Mouse (Mus musculus) limb, embryonic 14.5 days (tissue): ENCODE results near the gene Grm5. TPM values are rescaled to one million over a fixed set of nuclear protein-coding genes. Genes with fewer than 3 reads are reported as not detected.

ENCODE experiments used
- ATAC-seq: fragments of 200-750 bp; cut with Nextera tagmentation; 2 replicates; pipeline ENCODE4 v1.8.0; 2017; ENCODE audit warnings: low read depth, moderate number of reproducible peaks, moderate TSS enrichment; ENCODE audit not compliant: low FRiP score
- DNase-seq: peaks from one replicate; pipeline ENCODE4 v3.0.0-alpha.2; 2015; ENCODE audit warnings: low spot score
- H3K27ac ChIP-seq: fragments of 300-500 bp; sonication (generic); replicated peaks from 2 replicates; pipeline ENCODE4 v1.5.1; 2014; ENCODE audit warnings: low read depth, mild to moderate bottlenecking, low read length, moderate library complexity, mixed read lengths
- H3K27me3 ChIP-seq: fragments of 300-500 bp; sonication (generic); 2 replicates; pipeline ENCODE4 v1.6.1; 2014; ENCODE audit warnings: low read length, mixed read lengths; ENCODE audit not compliant: control insufficient read depth, insufficient read depth
- H3K36me3 ChIP-seq: fragments of 300-500 bp; sonication (generic); 2 replicates; pipeline ENCODE4 v1.6.1; 2014; ENCODE audit warnings: mild to moderate bottlenecking, low read length, moderate library complexity, mixed read lengths; ENCODE audit not compliant: control insufficient read depth, insufficient read depth
- H3K4me1 ChIP-seq: fragments of 300-500 bp; sonication (generic); 2 replicates; pipeline ENCODE4 v1.6.1; 2014; ENCODE audit warnings: antibody characterized with exemption, low read length, mixed read lengths; ENCODE audit not compliant: control insufficient read depth, insufficient read depth
- H3K4me2 ChIP-seq: fragments of 300-500 bp; sonication (generic); replicated peaks from 2 replicates; pipeline ENCODE4 v1.6.1; 2014; ENCODE audit warnings: low read depth, mild to moderate bottlenecking, low read length, moderate library complexity; ENCODE audit not compliant: severe bottlenecking
- H3K4me3 ChIP-seq: fragments of 300-500 bp; sonication (generic); replicated peaks from 2 replicates; pipeline ENCODE4 v1.5.1; 2014; ENCODE audit warnings: low read length
- H3K9ac ChIP-seq: fragments of 300-500 bp; sonication (generic); 2 replicates; pipeline ENCODE4 v1.6.1; 2014; ENCODE audit warnings: mild to moderate bottlenecking, low read depth, low read length, moderate library complexity; ENCODE audit not compliant: severe bottlenecking
- H3K9me3 ChIP-seq: fragments of 300-500 bp; sonication (generic); 2 replicates; pipeline ENCODE4 v1.6.1; 2016; ENCODE audit warnings: low read length; ENCODE audit not compliant: control insufficient read depth
- POLR2A ChIP-seq: fragments of 200-500 bp; IDR thresholded peaks from 2 replicates; pipeline ENCODE4 v1.8.0; 2012; ENCODE audit warnings: inconsistent platforms, mild to moderate bottlenecking, moderate library complexity, borderline replicate concordance; ENCODE audit not compliant: insufficient read depth, insufficient read length; ENCODE audit errors: extremely low read depth
- WGBS: fragments of 180-500 bp; shearing (Covaris S2); extraction: QIAGEN DNeasy Blood & Tissue Kit; methylation state at CpG from one replicate; pipeline ENCODE4 v1.1.7; 2014; 5-methylcytosine and 5-hydroxymethylcytosine counted together
- polyA plus RNA-seq, 2 experiments: library from polyadenylated mRNA; depleted of rRNA in 1 of 2; stranded (reverse) in 1 of 2; unstranded in 1 of 2; fragments of >200 nt; fragmentation: Nextera tagmentation in 1 of 2; extraction: Ambion mirVana in 1 of 2; gene quantifications; 2 replicates each; pipeline versions ENCODE4 v1.2.1 to v1.2.3; 2012 to 2014

Grm5 gene
- polyA plus RNA-seq, 2 experiments: 0.01 TPM; not detected in 1

DNA sequence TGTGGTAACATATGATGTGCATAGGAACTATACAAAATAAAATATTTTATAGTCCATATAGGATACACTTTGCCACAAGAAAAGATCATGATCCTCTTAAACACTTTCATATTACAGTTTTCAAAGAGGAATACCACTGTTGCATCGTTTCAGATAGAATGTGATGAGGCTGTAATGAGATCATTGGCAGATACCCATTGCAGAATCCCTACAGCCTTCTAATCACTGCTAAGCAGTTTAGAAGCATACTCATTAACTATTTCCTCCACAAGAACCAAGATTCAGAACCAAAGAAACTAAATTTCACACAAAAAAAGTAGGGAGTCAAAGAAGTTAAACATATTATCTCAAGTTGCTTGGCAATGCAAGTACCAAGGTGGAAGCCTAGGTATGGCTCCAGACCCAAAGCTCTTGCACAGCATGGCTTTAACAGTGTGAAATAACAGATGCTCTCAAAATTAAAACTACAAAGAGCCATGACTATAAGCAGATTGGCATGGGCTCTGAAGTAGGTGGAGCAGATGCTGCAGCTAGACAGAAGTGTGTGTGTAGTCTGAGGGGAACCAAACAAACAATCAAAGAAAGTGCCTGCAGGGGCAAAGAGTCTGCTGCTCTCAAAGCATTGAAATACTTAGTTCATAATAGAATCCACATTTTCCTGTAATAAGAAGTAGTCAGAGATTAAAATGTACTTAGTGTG is 575.7 kb downstream of the Grm5 start:
- no peaks in the 10 kb centered on the region for H3K4me1 ChIP-seq
- no peaks in the 10 kb centered on the region for H3K36me3 ChIP-seq
- ATAC-seq: no peak
- no peak overlapping the region for H3K4me2 ChIP-seq
- no peaks in the 10 kb centered on the region for H3K9me3 ChIP-seq
- H3K27ac ChIP-seq: no peak overlapping the region
- no peaks in the 10 kb centered on the region for H3K27me3 ChIP-seq
- WGBS: 65% methylated on average over 1 of the region's 1 CpGs
- H3K9ac ChIP-seq: no peak overlapping the region
- no peak for TF ChIP-seq POLR2A
- no peak for DNase-seq
- no peak overlapping the region for H3K4me3 ChIP-seq

DNA sequence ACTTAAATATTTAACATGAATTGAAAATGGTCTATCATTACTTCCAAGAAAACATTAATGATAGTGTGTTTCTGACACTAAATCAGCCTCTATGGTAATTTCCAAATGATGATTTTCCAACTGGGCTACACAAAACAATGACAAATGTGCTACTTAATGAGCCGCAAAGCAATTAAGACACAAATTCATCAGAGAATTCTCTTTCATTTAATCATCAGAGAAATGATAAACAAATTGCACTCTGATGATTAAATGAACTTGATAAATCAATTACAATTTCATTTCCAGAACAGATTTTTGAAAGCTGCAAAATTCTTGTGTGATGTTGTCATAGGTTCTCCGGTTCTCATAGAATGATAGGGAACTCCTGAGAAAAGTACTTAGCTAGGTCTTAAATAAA is 577.6 kb downstream of the Grm5 start:
- H3K4me3 ChIP-seq: no peak overlapping the region
- H3K4me1 ChIP-seq: no peaks in the 10 kb centered on the region
- no peaks in the 10 kb centered on the region for H3K36me3 ChIP-seq
- H3K27me3 ChIP-seq: no peaks in the 10 kb centered on the region
- H3K27ac ChIP-seq: no peak overlapping the region
- H3K4me2 ChIP-seq: no peak overlapping the region
- ATAC-seq (no peak), DNase-seq (no peak)
- WGBS: 88% methylated on average over 2 of the region's 2 CpGs
- TF ChIP-seq POLR2A: no peak
- H3K9me3 ChIP-seq: no peaks in the 10 kb centered on the region
- H3K9ac ChIP-seq: no peak overlapping the region

Other genes starting within 250 kb of the Grm5 start
- gene Tyr, start 90.7 kb upstream of the Grm5 start, polyA plus RNA-seq (2012; rRNA removed): 0.23 and 0.39 TPM in 2 replicates
- 0.43 and 0.90 TPM in 2 replicates for gene Tyr, start 90.7 kb upstream of the Grm5 start, polyA plus RNA-seq (2014; fragmentation: Nextera tagmentation; extraction: Ambion mirVana)